Mouse (Mus musculus): ENCODE results near the gene Poln.

DNA sequence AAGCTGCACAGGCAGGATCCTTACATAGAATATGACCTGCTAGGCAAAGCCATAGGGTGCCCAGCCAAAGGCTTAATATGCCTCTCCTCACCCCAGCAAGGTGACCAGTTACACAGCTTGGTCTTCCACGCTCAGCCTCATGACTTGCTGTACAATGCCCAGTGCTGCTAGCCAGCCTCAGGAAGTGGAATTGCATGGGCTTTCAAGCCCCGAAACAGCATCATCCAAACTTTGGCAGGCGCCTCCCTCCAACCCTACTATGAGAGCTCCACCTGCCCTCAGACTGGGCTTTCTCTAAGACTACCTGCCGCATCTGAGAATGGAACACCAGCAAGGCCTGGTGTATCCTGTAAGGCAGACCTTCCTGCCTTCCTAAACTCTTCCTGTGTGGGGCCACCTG, 8.6 kb upstream of the Poln start:
- TF ChIP-seq CTCF (conservative IDR thresholded peaks at IDR 0.05; ENCODE audit: insufficient read depth, insufficient read length, low read depth, low read length) = no peak
- TF ChIP-seq POLR2A (IDR thresholded peaks at IDR 0.05; ENCODE audit: low read depth, low read length) = no peak
